Mouse (Mus musculus): ENCODE measurements around the gene Exosc7. TPM values are rescaled to one million over a fixed set of nuclear protein-coding genes. Genes with fewer than 3 reads are reported as not detected.

Exosc7 gene
- polyA plus RNA-seq, 1 experiment: 101 TPM

Other genes starting within 250 kb of the Exosc7 start
- gene Zfp445, start 247.2 kb upstream of the Exosc7 start, polyA plus RNA-seq (2012; rRNA removed): 66.7 and 67.3 TPM in 2 replicates
- gene Zkscan7, start 227.5 kb upstream of the Exosc7 start, polyA plus RNA-seq (2012; rRNA removed): 7.7 and 9.5 TPM in 2 replicates
- 6.3 and 7.1 TPM in 2 replicates for gene Zfp105, start 190.1 kb upstream of the Exosc7 start, polyA plus RNA-seq (2012; rRNA removed)
- 18.8 and 19.4 TPM in 2 replicates for gene 1110059G10Rik, start 162.2 kb upstream of the Exosc7 start, polyA plus RNA-seq (2012; rRNA removed)
- gene Kif15, start 162.2 kb upstream of the Exosc7 start, polyA plus RNA-seq (2012; rRNA removed): 0.92 and 1.0 TPM in 2 replicates
- gene Tmem42, start 91.9 kb upstream of the Exosc7 start, polyA plus RNA-seq (2012; rRNA removed): 17.1 and 19.5 TPM in 2 replicates
- 0.22 and 0.47 TPM in 2 replicates for gene Tgm4, start 78.5 kb upstream of the Exosc7 start, polyA plus RNA-seq (2012; rRNA removed)
- 55.8 and 62.5 TPM in 2 replicates for gene Zdhhc3, start within 50 bp of the Exosc7 start, polyA plus RNA-seq (2012; rRNA removed)
- 707 and 739 TPM in 2 replicates for gene Clec3b, start 37.7 kb downstream of the Exosc7 start, polyA plus RNA-seq (2012; rRNA removed)
- gene Cdcp1, start 102.8 kb downstream of the Exosc7 start, polyA plus RNA-seq (2012; rRNA removed): 23.1 and 25.1 TPM in 2 replicates
- gene Tmem158, start 147.5 kb downstream of the Exosc7 start, polyA plus RNA-seq (2012; rRNA removed): 20.7 and 22.7 TPM in 2 replicates